Mouse (Mus musculus) small intestine, adult 2 months (tissue): Measurements from ENCODE around the gene Arl6ip5. TPM values are rescaled to one million over a fixed set of nuclear protein-coding genes. Genes with fewer than 3 reads are reported as not detected.
"Not testable (repeated sequence)": the region's sequence is repeated elsewhere in the genome, so short reads cannot be mapped to it uniquely, and the experiment has no call there.

ENCODE experiments used
- H3K27ac ChIP-seq: fragments of 200-500 bp; 2 replicates; pipeline ENCODE4 v1.5.1; 2012; ENCODE audit warnings: low read depth, low read length, control low read depth, inconsistent platforms; ENCODE audit not compliant: insufficient read depth
- H3K27me3 ChIP-seq: fragments of 200-500 bp; 2 replicates; pipeline ENCODE4 v1.6.1; 2012; ENCODE audit warnings: mild to moderate bottlenecking, moderate library complexity, low read length, inconsistent platforms; ENCODE audit not compliant: control insufficient read depth, insufficient read depth
- H3K36me3 ChIP-seq: fragments of 200-500 bp; 2 replicates; pipeline ENCODE4 v1.6.1; 2012; ENCODE audit warnings: mild to moderate bottlenecking, low read length, control low read depth, inconsistent platforms; ENCODE audit not compliant: control insufficient read depth, insufficient read depth
- H3K4me1 ChIP-seq: fragments of 200-500 bp; 2 replicates; pipeline ENCODE4 v1.6.1; 2012; ENCODE audit warnings: low read length, inconsistent platforms, mixed read lengths; ENCODE audit not compliant: control insufficient read depth, insufficient read depth, insufficient read length
- H3K4me3 ChIP-seq: fragments of 200-500 bp; 2 replicates; pipeline ENCODE4 v1.5.1; 2012; ENCODE audit warnings: low read depth, mild to moderate bottlenecking, control low read depth, inconsistent platforms, low read length, moderate library complexity
- CTCF ChIP-seq: fragments of 200-500 bp; IDR thresholded peaks from 2 replicates; pipeline ENCODE4 v1.5.1; 2012; ENCODE audit warnings: low read depth, mild to moderate bottlenecking, control low read depth, inconsistent platforms, low read length, moderate library complexity, mixed read lengths; ENCODE audit not compliant: insufficient replicate concordance, insufficient read length; ENCODE audit errors: extremely low read depth
- POLR2A ChIP-seq: fragments of 200-500 bp; IDR thresholded peaks from 2 replicates; pipeline ENCODE4 v1.6.1; 2012; ENCODE audit warnings: low read depth, mild to moderate bottlenecking, control low read depth, inconsistent platforms, low read length, moderate library complexity
- WGBS: fragments of 180-500 bp; shearing (Covaris S2); methylation state at CpG from one replicate; pipeline ENCODE4 v1.1.7; 2018; 5-methylcytosine and 5-hydroxymethylcytosine counted together
- polyA plus RNA-seq: library from polyadenylated mRNA; depleted of rRNA; stranded (reverse); fragments of >200 nt; gene quantifications from 2 replicates; pipeline ENCODE4 v1.2.3, GENCODE M21; 2012

The Arl6ip5 gene
- polyA plus RNA-seq, 1 experiment = 22.8 TPM

- H3K27me3 ChIP-seq = no peaks in the 10 kb centered on the region
- H3K36me3 ChIP-seq = no peaks in the 10 kb centered on the region
- no peak overlapping the region for H3K27ac ChIP-seq
- TF ChIP-seq CTCF (no peak), POLR2A (no peak)
- 79% methylated on average over 1 of the region's 1 CpGs for WGBS
- no peaks in the 10 kb centered on the region for H3K4me1 ChIP-seq
- no peak overlapping the region for H3K4me3 ChIP-seq
Observed at GRCm38 (mm10) chr6:97258489-97258888, 48.0 kb downstream of the Arl6ip5 start.

- H3K27me3 ChIP-seq, H3K4me1 ChIP-seq, H3K27ac ChIP-seq, H3K4me3 ChIP-seq, H3K36me3 ChIP-seq: not testable (repeated sequence)
- WGBS = 91% methylated on average over 2 of the region's 2 CpGs
Observed at GRCm38 (mm10) chr6:97259926-97260325, 49.4 kb downstream of the Arl6ip5 start.

- no peak overlapping the region for H3K27ac ChIP-seq
- no peaks in the 10 kb centered on the region for H3K36me3 ChIP-seq
- TF ChIP-seq POLR2A (no peak), CTCF (no peak)
- H3K27me3 ChIP-seq = no peaks in the 10 kb centered on the region
- no peak overlapping the region for H3K4me3 ChIP-seq
- 71% methylated on average over 4 of the region's 4 CpGs for WGBS
- H3K4me1 ChIP-seq = no peaks in the 10 kb centered on the region
Observed at GRCm38 (mm10) chr6:97262229-97262628, 51.7 kb downstream of the Arl6ip5 start.

DNA sequence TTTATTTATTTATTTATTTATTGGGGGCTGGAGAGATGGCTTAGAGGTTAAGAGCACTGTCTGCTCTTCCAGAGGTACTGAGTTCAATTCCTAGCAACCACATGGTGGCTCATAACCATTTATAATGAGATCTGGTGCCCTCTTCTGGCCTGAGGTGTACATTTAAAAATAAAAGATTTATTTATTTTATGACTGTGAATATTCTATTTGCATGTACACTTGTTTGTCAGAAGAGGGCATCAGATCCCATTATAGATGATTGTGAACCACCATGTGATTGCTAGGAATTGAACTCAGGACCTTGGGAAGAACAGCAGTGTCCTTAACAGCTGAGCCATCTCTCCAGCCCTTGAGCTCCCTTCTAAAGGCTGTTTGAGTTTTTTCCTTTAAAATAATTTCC is 53.3 kb downstream of the Arl6ip5 start:
- H3K4me3 ChIP-seq, H3K27me3 ChIP-seq, H3K36me3 ChIP-seq, H3K27ac ChIP-seq, H3K4me1 ChIP-seq: not testable (repeated sequence)

GRCm38 (mm10) chr6:97265240-97265639 is 54.8 kb downstream of the Arl6ip5 start:
- H3K27me3 ChIP-seq = no peaks in the 10 kb centered on the region
- H3K27ac ChIP-seq = no peak overlapping the region
- no peak for TF ChIP-seq CTCF
- no peaks in the 10 kb centered on the region for H3K36me3 ChIP-seq
- H3K4me3 ChIP-seq = no peak overlapping the region
- WGBS = 68% methylated on average over 8 of the region's 8 CpGs
- no peaks in the 10 kb centered on the region for H3K4me1 ChIP-seq

GRCm38 (mm10) chr6:97265705-97266104 is 55.2 kb downstream of the Arl6ip5 start:
- WGBS = 93% methylated on average over 3 of the region's 3 CpGs
- Histone ChIP-seq H3K36me3 (no peaks in the 10 kb centered on the region), H3K27me3 (no peaks in the 10 kb centered on the region), H3K4me3 (no peak overlapping the region), H3K27ac (no peak overlapping the region), H3K4me1 (no peaks in the 10 kb centered on the region)
- no peak for TF ChIP-seq CTCF
- no peak for TF ChIP-seq POLR2A

DNA sequence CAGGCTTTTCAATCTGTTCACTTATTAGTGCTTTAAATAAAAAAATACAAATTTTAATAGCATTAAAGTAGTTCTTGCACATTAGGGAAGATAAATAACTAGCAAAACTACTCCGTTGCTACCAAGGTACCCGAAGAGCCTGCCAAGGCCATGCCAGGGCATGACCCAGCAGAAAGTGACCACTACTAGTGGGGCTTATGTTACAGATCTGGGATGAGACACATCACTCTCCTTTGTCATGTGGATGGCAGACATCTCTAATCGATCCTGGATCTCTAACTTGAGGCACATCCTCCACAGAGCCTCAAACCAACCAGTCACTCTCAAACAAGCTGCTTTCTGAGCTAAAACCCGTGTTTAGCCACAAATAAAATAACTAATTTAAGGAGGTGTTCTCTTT is 56.2 kb downstream of the Arl6ip5 start:
- no peak overlapping the region for H3K27ac ChIP-seq
- WGBS = 83% methylated on average over 4 of the region's 4 CpGs

DNA sequence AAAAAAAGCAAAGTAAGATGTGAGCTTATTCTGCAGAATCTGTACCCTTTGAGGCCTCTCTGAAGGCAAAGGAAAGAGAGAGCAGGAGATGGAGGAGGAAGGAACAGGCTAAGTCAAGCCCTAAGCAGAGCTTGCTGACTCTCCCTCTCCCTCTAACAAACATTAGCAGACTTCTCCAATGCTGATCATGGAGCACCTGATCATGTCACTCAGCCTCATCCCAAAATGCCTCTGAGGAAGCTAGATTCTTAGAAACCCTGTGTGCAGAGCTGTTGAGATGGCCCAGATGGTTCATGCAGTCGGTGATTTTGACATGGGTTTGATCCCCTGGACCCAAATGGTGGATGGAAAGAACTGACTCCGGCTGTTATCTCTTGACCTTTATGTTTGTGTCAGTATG is 56.6 kb downstream of the Arl6ip5 start:
- H3K4me3 ChIP-seq = no peak overlapping the region
- H3K27ac ChIP-seq = no peak overlapping the region
- no peaks in the 10 kb centered on the region for H3K27me3 ChIP-seq
- TF ChIP-seq POLR2A = no peak
- no peak for TF ChIP-seq CTCF
- no peaks in the 10 kb centered on the region for H3K36me3 ChIP-seq
- 90% methylated on average over 2 of the region's 2 CpGs for WGBS
- no peaks in the 10 kb centered on the region for H3K4me1 ChIP-seq

More for the DNA sequence above, 56.2 kb downstream of the Arl6ip5 start:
- Histone ChIP-seq H3K36me3 (no peaks in the 10 kb centered on the region), H3K4me1 (no peaks in the 10 kb centered on the region), H3K27me3 (no peaks in the 10 kb centered on the region), H3K4me3 (no peak overlapping the region)
- TF ChIP-seq POLR2A (no peak), CTCF (no peak)
